Mouse (Mus musculus) subcutaneous adipose tissue, adult 2 months (tissue): Measurements from ENCODE around the gene Olfr314. TPM values are rescaled to one million over a fixed set of nuclear protein-coding genes. Genes with fewer than 3 reads are reported as not detected.

ENCODE experiments used
- polyA plus RNA-seq: library from polyadenylated mRNA; depleted of rRNA; stranded (reverse); fragments of >200 nt; gene quantifications from 2 replicates; pipeline ENCODE4 v1.2.3, GENCODE M21; 2012; ENCODE audit warnings: low replicate concordance; rRNA removed

Olfr314 gene
- not detected in 2 replicates for polyA plus RNA-seq

GRCm38 (mm10) chr11:58782480-58783089 lies at the start of gene Olfr314:
Gene Olfr314 (plus strand): TSS chr11:58782952.

GRCm38 (mm10) chr11:58738792-58739262 lies 43.9 kb upstream of the Olfr314 start, which contains the start of gene Olfr317:
Gene Olfr317 (minus strand): TSS chr11:58739212.

GRCm38 (mm10) chr11:58752434-58752833 lies 30.3 kb upstream of the Olfr314 start, which contains the start of gene Olfr316:
Gene Olfr316 (plus strand): TSS chr11:58752734.

GRCm38 (mm10) chr11:58772888-58773287 lies 9.9 kb upstream of the Olfr314 start, which contains the start of gene Olfr315:
Gene Olfr315 (plus strand): TSS chr11:58773188.

GRCm38 (mm10) chr11:58801558-58802228 lies 18.9 kb downstream of the Olfr314 start, which contains the start of gene Fam183b:
Gene Fam183b (minus strand): TSS chr11:58801960.

GRCm38 (mm10) chr11:58814700-58815099 lies 31.9 kb downstream of the Olfr314 start, which contains the start of gene Olfr313:
Gene Olfr313 (plus strand): TSS chr11:58815000.

GRCm38 (mm10) chr11:58828937-58829336 lies 46.2 kb downstream of the Olfr314 start, which contains the start of gene Olfr312:
Gene Olfr312 (plus strand): TSS chr11:58829237.

Other genes with a start within 250 kb of the Olfr314 start
- not detected in 2 replicates for gene Olfr330, start 248.1 kb upstream of the Olfr314 start, polyA plus RNA-seq
- gene Olfr329-ps, start 236.5 kb upstream of the Olfr314 start, polyA plus RNA-seq, result not detected in 2 replicates
- not detected in 2 replicates for gene Olfr328, start 227.3 kb upstream of the Olfr314 start, polyA plus RNA-seq
- 0.18 TPM in 1 of 2 replicates, not detected in the other for gene Olfr224, start 212.4 kb upstream of the Olfr314 start, polyA plus RNA-seq
- gene Olfr325, start 205.2 kb upstream of the Olfr314 start, polyA plus RNA-seq, result not detected in 2 replicates
- not detected in 2 replicates for gene Olfr324, start 187.8 kb upstream of the Olfr314 start, polyA plus RNA-seq
- 1.3 TPM in 1 of 2 replicates, not detected in the other for gene 2210407C18Rik, start 166.9 kb upstream of the Olfr314 start, polyA plus RNA-seq
- not detected in 2 replicates for gene Olfr323, start 152.5 kb upstream of the Olfr314 start, polyA plus RNA-seq
- gene Trim58, start 142.5 kb upstream of the Olfr314 start, polyA plus RNA-seq, result 0.17 TPM in 1 of 2 replicates, not detected in the other
- gene Olfr322, start 124.2 kb upstream of the Olfr314 start, polyA plus RNA-seq, result not detected in 2 replicates
- not detected in 2 replicates for gene Olfr320, start 101.9 kb upstream of the Olfr314 start, polyA plus RNA-seq
- not detected in 2 replicates for gene Olfr319, start 83.8 kb upstream of the Olfr314 start, polyA plus RNA-seq
- gene Olfr318, start 58.9 kb upstream of the Olfr314 start, polyA plus RNA-seq, result not detected in 2 replicates
- gene Olfr317, start 43.7 kb upstream of the Olfr314 start, polyA plus RNA-seq, result not detected in 2 replicates
- gene Olfr316, start 30.2 kb upstream of the Olfr314 start, polyA plus RNA-seq, result not detected in 2 replicates
- not detected in 2 replicates for gene Olfr315, start 9.8 kb upstream of the Olfr314 start, polyA plus RNA-seq
- gene Fam183b, start 19.0 kb downstream of the Olfr314 start, polyA plus RNA-seq, result 0.37 and 2.4 TPM in 2 replicates
- not detected in 2 replicates for gene Olfr313, start 32.0 kb downstream of the Olfr314 start, polyA plus RNA-seq
- not detected in 2 replicates for gene Olfr312, start 46.3 kb downstream of the Olfr314 start, polyA plus RNA-seq
- not detected in 2 replicates for gene Olfr311, start 56.3 kb downstream of the Olfr314 start, polyA plus RNA-seq
- gene Gm12258, start 64.2 kb downstream of the Olfr314 start, polyA plus RNA-seq, result 4.3 and 5.5 TPM in 2 replicates
- gene 2810021J22Rik, start 84.3 kb downstream of the Olfr314 start, polyA plus RNA-seq, result 4.6 and 5.1 TPM in 2 replicates
- 1.4 and 2.0 TPM in 2 replicates for gene Zfp39, start 121.3 kb downstream of the Olfr314 start, polyA plus RNA-seq
- gene Btnl10, start 135.0 kb downstream of the Olfr314 start, polyA plus RNA-seq, result not detected in 2 replicates
- gene Rnf187, start 156.0 kb downstream of the Olfr314 start, polyA plus RNA-seq, result 169 and 254 TPM in 2 replicates
- gene Hist3h2ba, start 166.0 kb downstream of the Olfr314 start, polyA plus RNA-seq, result 0.99 and 6.7 TPM in 2 replicates
- gene Hist3h2a, start 171.7 kb downstream of the Olfr314 start, polyA plus RNA-seq, result 13.4 and 31.4 TPM in 2 replicates
- gene Trim17, start 171.7 kb downstream of the Olfr314 start, polyA plus RNA-seq, result 0.36 and 0.82 TPM in 2 replicates
- gene Trim11, start 195.1 kb downstream of the Olfr314 start, polyA plus RNA-seq, result 18.3 and 30.5 TPM in 2 replicates